Mouse (Mus musculus): Measurements from ENCODE around the gene Sel1l2.

DNA sequence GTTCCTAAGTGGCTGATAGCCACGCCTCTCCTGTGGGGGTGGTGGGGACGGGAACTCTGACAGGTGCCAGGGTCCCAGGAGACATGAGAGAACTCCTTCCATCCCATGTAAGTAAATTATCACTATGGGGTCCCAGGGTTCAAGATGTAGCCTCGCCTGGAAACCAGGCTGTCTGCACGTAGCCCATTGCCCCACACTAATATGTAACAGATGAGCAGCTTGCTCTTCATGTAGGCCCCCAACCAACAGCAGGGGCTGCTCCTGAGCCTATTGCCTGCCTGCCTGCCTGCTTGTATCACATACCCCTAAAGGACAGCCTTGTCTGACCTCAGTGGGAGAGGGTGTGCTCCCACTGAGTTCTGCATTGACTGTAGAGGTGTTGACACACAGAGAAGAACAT is 92.4 kb downstream of the Sel1l2 start:
- TF ChIP-seq POLR2A (IDR thresholded peaks at IDR 0.05; ENCODE audit: borderline replicate concordance, insufficient read depth, low read length) (no peak), CTCF (IDR thresholded peaks at IDR 0.05; ENCODE audit: borderline replicate concordance, insufficient read depth, low read depth, low read length) (no peak)

All from cerebellum, adult 2 months (tissue).